19 mouse cellular contexts compared by ENCODE assay signal in genomic region chr1:22466597-22466996, GRCm38 (mm10).
"Had no signal": no experiment of that assay in that cellular context is flagged by ENCODE, and none has a peak within 500 bp of the region (broad histone marks: within the 10 kb centered on the region; RNA-seq: fewer than 3 reads in every experiment).

No protein-coding gene starts in this region.

- DNase-seq: kidney, adult 18-20 months; kidney, postnatal 25 days; layer of hippocampus, adult 9-11 months; liver; lung, adult 2 months; right cerebral cortex, postnatal 25 days; spleen, adult 18-20 months; thymus, postnatal 25 days had no signal

- H3K27ac ChIP-seq: kidney, embryonic 15.5 days; layer of hippocampus, adult 2 months; limb, embryonic 10.5 days; limb, embryonic 13.5 days; liver, embryonic 12.5 days; liver, embryonic 15.5 days; macrophage; midbrain, embryonic 12.5 days; midbrain, embryonic 15.5 days; neural tube, embryonic 12.5 days; neural tube, embryonic 15.5 days had no signal

- H3K4me1 ChIP-seq: kidney, embryonic 15.5 days; limb, embryonic 10.5 days; limb, embryonic 13.5 days; liver, embryonic 12.5 days; liver, embryonic 15.5 days; midbrain, embryonic 12.5 days; midbrain, embryonic 15.5 days; neural tube, embryonic 12.5 days; neural tube, embryonic 15.5 days had no signal

- H3K9ac ChIP-seq: kidney, embryonic 15.5 days; limb, embryonic 13.5 days; liver, embryonic 12.5 days; liver, embryonic 15.5 days; midbrain, embryonic 12.5 days; midbrain, embryonic 15.5 days; neural tube, embryonic 12.5 days; neural tube, embryonic 15.5 days had no signal

- ATAC-seq: liver, embryonic 12.5 days; midbrain, embryonic 15.5 days had no signal

- H3K27me3 ChIP-seq: kidney, embryonic 15.5 days; limb, embryonic 13.5 days; liver, embryonic 12.5 days; liver, embryonic 15.5 days; midbrain, embryonic 12.5 days; midbrain, embryonic 15.5 days; neural tube, embryonic 12.5 days; neural tube, embryonic 15.5 days had no signal

- H3K4me3 ChIP-seq: kidney, embryonic 15.5 days; layer of hippocampus, adult 2 months; limb, embryonic 10.5 days; limb, embryonic 13.5 days; liver, embryonic 12.5 days; liver, embryonic 15.5 days; midbrain, embryonic 12.5 days; midbrain, embryonic 15.5 days; neural tube, embryonic 12.5 days; neural tube, embryonic 15.5 days had no signal

- H3K36me3 ChIP-seq: kidney, embryonic 15.5 days; limb, embryonic 10.5 days; limb, embryonic 13.5 days; liver, embryonic 12.5 days; liver, embryonic 15.5 days; midbrain, embryonic 12.5 days; midbrain, embryonic 15.5 days; neural tube, embryonic 12.5 days; neural tube, embryonic 15.5 days had no signal

- H3K9me3 ChIP-seq: kidney, embryonic 15.5 days; limb, embryonic 10.5 days; limb, embryonic 13.5 days; liver, embryonic 12.5 days; liver, embryonic 15.5 days; midbrain, embryonic 12.5 days; midbrain, embryonic 15.5 days; neural tube, embryonic 12.5 days; neural tube, embryonic 15.5 days had no signal

- H3K4me2 ChIP-seq: kidney, embryonic 15.5 days; limb, embryonic 13.5 days; liver, embryonic 12.5 days; liver, embryonic 15.5 days; midbrain, embryonic 12.5 days; midbrain, embryonic 15.5 days; neural tube, embryonic 12.5 days; neural tube, embryonic 15.5 days had no signal
